Mouse (Mus musculus) neural tube, embryonic 13.5 days (tissue): ENCODE measurements around the gene Cadm2. TPM values are rescaled to one million over a fixed set of nuclear protein-coding genes. Genes with fewer than 3 reads are reported as not detected.

Experiments
- ATAC-seq: fragments of 200-750 bp; cut with Nextera tagmentation; 2 replicates; pipeline ENCODE4 v1.8.0; 2017; ENCODE audit warnings: low read depth, mild to moderate bottlenecking, moderate TSS enrichment, moderate library complexity
- H3K27ac ChIP-seq: fragments of 300-500 bp; sonication (generic); replicated peaks from 2 replicates; pipeline ENCODE4 v1.5.1; 2015; ENCODE audit warnings: moderate library complexity, mild to moderate bottlenecking, inconsistent platforms
- H3K27me3 ChIP-seq: fragments of 300-500 bp; sonication (generic); 2 replicates; pipeline ENCODE4 v1.6.1; 2015; ENCODE audit warnings: mild to moderate bottlenecking, inconsistent platforms
- H3K36me3 ChIP-seq: fragments of 300-500 bp; sonication (generic); 2 replicates; pipeline ENCODE4 v1.6.1; 2015; ENCODE audit warnings: mild to moderate bottlenecking, inconsistent platforms
- H3K4me1 ChIP-seq: fragments of 300-500 bp; sonication (generic); replicated peaks from 2 replicates; pipeline ENCODE4 v1.6.1; 2015; ENCODE audit warnings: inconsistent platforms
- H3K4me2 ChIP-seq: fragments of 300-500 bp; sonication (generic); 2 replicates; pipeline ENCODE4 v1.6.1; 2015; ENCODE audit warnings: inconsistent platforms, mild to moderate bottlenecking, moderate library complexity
- H3K4me3 ChIP-seq: fragments of 300-500 bp; sonication (generic); 2 replicates; pipeline ENCODE4 v1.5.1; 2015; ENCODE audit warnings: mild to moderate bottlenecking, inconsistent platforms
- H3K9ac ChIP-seq: fragments of 300-500 bp; sonication (generic); 2 replicates; pipeline ENCODE4 v1.6.1; 2015; ENCODE audit warnings: moderate library complexity, mild to moderate bottlenecking, inconsistent platforms
- H3K9me3 ChIP-seq: fragments of 300-500 bp; sonication (generic); 2 replicates; pipeline ENCODE4 v1.6.1; 2016; ENCODE audit warnings: inconsistent platforms
- WGBS: fragments of 180-500 bp; shearing (Covaris S2); methylation state at CpG from one replicate; pipeline ENCODE4 v1.1.7; 2015; 5-methylcytosine and 5-hydroxymethylcytosine counted together
- polyA plus RNA-seq: library from polyadenylated mRNA; unstranded; fragments of >200 nt; fragmentation: Nextera tagmentation; extraction: Ambion mirVana; gene quantifications from 2 replicates; pipeline ENCODE4 v1.2.1, GENCODE M21; 2015

The Cadm2 gene
- polyA plus RNA-seq, 1 experiment from 2014 or later: 30.1 TPM

GRCm38 (mm10) chr16:66987741-66988140 is 633.0 kb downstream of the Cadm2 start:
- H3K27me3 ChIP-seq: no peaks in the 10 kb centered on the region
- 67% methylated on average over 6 of the region's 6 CpGs for WGBS
- no peaks in the 10 kb centered on the region for H3K9me3 ChIP-seq
- no peak overlapping the region for H3K9ac ChIP-seq
- H3K36me3 ChIP-seq: no peaks in the 10 kb centered on the region
- no peak overlapping the region for H3K4me2 ChIP-seq
- peaks cover 14% of the 10 kb centered on the region; the same call in 1 of the 2 replicates for H3K4me1 ChIP-seq
- no peak for ATAC-seq
- no peak overlapping the region for H3K4me3 ChIP-seq
- 0 out of 2 replicates have a peak overlapping the region, but pooled peaks have one; percentile 9 for H3K27ac ChIP-seq

GRCm38 (mm10) chr16:66986879-66987278 is 633.8 kb downstream of the Cadm2 start:
- Histone ChIP-seq H3K4me3 (no peak overlapping the region), H3K4me2 (no peak overlapping the region), H3K4me1 (peaks cover 14% of the 10 kb centered on the region; the same call in 1 of the 2 replicates), H3K9ac (no peak overlapping the region), H3K27me3 (no peaks in the 10 kb centered on the region), H3K27ac (peak overlapping the region; percentile 46; the same call in 1 of the 2 replicates), H3K9me3 (no peaks in the 10 kb centered on the region), H3K36me3 (no peaks in the 10 kb centered on the region)
- no peak for ATAC-seq
- WGBS: 60% methylated on average over 7 of the region's 7 CpGs

- Histone ChIP-seq H3K4me2 (no peak overlapping the region), H3K27ac (no peak overlapping the region), H3K36me3 (no peaks in the 10 kb centered on the region), H3K9me3 (no peaks in the 10 kb centered on the region), H3K4me3 (no peak overlapping the region), H3K9ac (no peak overlapping the region), H3K27me3 (no peaks in the 10 kb centered on the region), H3K4me1 (peaks cover 16% of the 10 kb centered on the region)
- WGBS: 76% methylated on average over 3 of the region's 3 CpGs
- no peak for ATAC-seq
These were observed 649.8 kb downstream of the Cadm2 start for GRCm38 (mm10) chr16:66970912-66971311.

- Histone ChIP-seq H3K9ac (no peak overlapping the region), H3K27me3 (no peaks in the 10 kb centered on the region), H3K36me3 (no peaks in the 10 kb centered on the region), H3K4me3 (no peak overlapping the region), H3K9me3 (no peaks in the 10 kb centered on the region), H3K27ac (no peak overlapping the region), H3K4me2 (0 out of 2 replicates have a peak overlapping the region, but pooled peaks have one; percentile 13), H3K4me1 (peaks cover 16% of the 10 kb centered on the region)
- ATAC-seq: peak; percentile 43
- WGBS: 28% methylated on average over 11 of the region's 11 CpGs
These were observed 651.1 kb downstream of the Cadm2 start for GRCm38 (mm10) chr16:66969520-66970144.

GRCm38 (mm10) chr16:66968336-66968735 is 652.4 kb downstream of the Cadm2 start:
- Histone ChIP-seq H3K4me2 (no peak overlapping the region), H3K4me1 (peaks cover 16% of the 10 kb centered on the region), H3K27ac (no peak overlapping the region), H3K9ac (no peak overlapping the region), H3K4me3 (no peak overlapping the region), H3K9me3 (no peaks in the 10 kb centered on the region), H3K36me3 (no peaks in the 10 kb centered on the region), H3K27me3 (no peaks in the 10 kb centered on the region)
- no peak for ATAC-seq
- 49% methylated on average over 5 of the region's 5 CpGs for WGBS

- Histone ChIP-seq H3K4me3 (no peak overlapping the region), H3K9me3 (no peaks in the 10 kb centered on the region), H3K4me2 (no peak overlapping the region), H3K27ac (no peak overlapping the region), H3K4me1 (peaks cover 16% of the 10 kb centered on the region), H3K27me3 (no peaks in the 10 kb centered on the region), H3K9ac (no peak overlapping the region), H3K36me3 (no peaks in the 10 kb centered on the region)
- WGBS: 79% methylated on average over 8 of the region's 8 CpGs
- ATAC-seq: no peak
These were observed 653.0 kb downstream of the Cadm2 start for GRCm38 (mm10) chr16:66967686-66968085.

- Histone ChIP-seq H3K4me1 (no peaks in the 10 kb centered on the region), H3K36me3 (no peaks in the 10 kb centered on the region), H3K4me3 (no peak overlapping the region), H3K9ac (no peak overlapping the region), H3K27ac (no peak overlapping the region), H3K27me3 (no peaks in the 10 kb centered on the region), H3K9me3 (no peaks in the 10 kb centered on the region), H3K4me2 (no peak overlapping the region)
- no peak for ATAC-seq
- 75% methylated on average over 3 of the region's 3 CpGs for WGBS
These were observed 661.6 kb downstream of the Cadm2 start for GRCm38 (mm10) chr16:66959146-66959545.

GRCm38 (mm10) chr16:66955876-66956275 is 664.8 kb downstream of the Cadm2 start:
- no peaks in the 10 kb centered on the region for H3K36me3 ChIP-seq
- H3K4me3 ChIP-seq: no peak overlapping the region
- H3K4me1 ChIP-seq: no peaks in the 10 kb centered on the region
- no peaks in the 10 kb centered on the region for H3K27me3 ChIP-seq
- no peak overlapping the region for H3K9ac ChIP-seq
- no peak overlapping the region for H3K27ac ChIP-seq
- 92% methylated on average over 2 of the region's 2 CpGs for WGBS
- H3K9me3 ChIP-seq: no peaks in the 10 kb centered on the region
- no peak overlapping the region for H3K4me2 ChIP-seq
- no peak for ATAC-seq

- 57% methylated on average over 6 of the region's 6 CpGs for WGBS
- Histone ChIP-seq H3K9ac (no peak overlapping the region), H3K9me3 (no peaks in the 10 kb centered on the region), H3K4me3 (no peak overlapping the region), H3K4me2 (no peak overlapping the region), H3K27me3 (no peaks in the 10 kb centered on the region), H3K27ac (no peak overlapping the region), H3K36me3 (no peaks in the 10 kb centered on the region), H3K4me1 (0 out of 2 replicates have a peak, but pooled peaks cover 6% of the 10 kb centered on the region)
- ATAC-seq: no peak
These were observed 684.4 kb downstream of the Cadm2 start for GRCm38 (mm10) chr16:66936332-66936731.

- Histone ChIP-seq H3K27me3 (no peaks in the 10 kb centered on the region), H3K4me2 (no peak overlapping the region), H3K9ac (no peak overlapping the region), H3K9me3 (no peaks in the 10 kb centered on the region), H3K27ac (no peak overlapping the region), H3K4me1 (peaks cover 5% of the 10 kb centered on the region), H3K4me3 (no peak overlapping the region), H3K36me3 (no peaks in the 10 kb centered on the region)
- 10% methylated on average over 1 of the region's 1 CpGs for WGBS
- ATAC-seq: no peak
These were observed 695.2 kb downstream of the Cadm2 start for GRCm38 (mm10) chr16:66925517-66925916.

- WGBS: 64% methylated on average over 2 of the region's 2 CpGs
- Histone ChIP-seq H3K4me1 (peaks cover 5% of the 10 kb centered on the region), H3K27me3 (no peaks in the 10 kb centered on the region), H3K27ac (no peak overlapping the region), H3K4me2 (no peak overlapping the region), H3K9ac (no peak overlapping the region), H3K9me3 (no peaks in the 10 kb centered on the region), H3K36me3 (no peaks in the 10 kb centered on the region), H3K4me3 (no peak overlapping the region)
- ATAC-seq: no peak
These were observed 698.0 kb downstream of the Cadm2 start for GRCm38 (mm10) chr16:66922753-66923152.

GRCm38 (mm10) chr16:66921414-66921915 is 699.2 kb downstream of the Cadm2 start:
- H3K27me3 ChIP-seq: no peaks in the 10 kb centered on the region
- no peak overlapping the region for H3K9ac ChIP-seq
- H3K4me2 ChIP-seq: no peak overlapping the region
- H3K27ac ChIP-seq: no peak overlapping the region
- no peak overlapping the region for H3K4me3 ChIP-seq
- peaks cover 5% of the 10 kb centered on the region for H3K4me1 ChIP-seq
- H3K9me3 ChIP-seq: no peaks in the 10 kb centered on the region
- no peak for ATAC-seq
- H3K36me3 ChIP-seq: no peaks in the 10 kb centered on the region
- 93% methylated on average over 1 of the region's 1 CpGs for WGBS
